Mouse (Mus musculus) limb, embryonic 10.5 days (tissue): ENCODE data around the gene Gtpbp3. TPM values are rescaled to one million over a fixed set of nuclear protein-coding genes. Genes with fewer than 3 reads are reported as not detected.
A peak's percentile ranks its signal among the peaks of the same experiment; 100 is the strongest.

ENCODE experiments used
- DNase-seq: peaks from one replicate; pipeline ENCODE4 v3.0.0-alpha.2; 2017; ENCODE audit warnings: low spot score
- H3K27ac ChIP-seq: fragments of 300-500 bp; sonication (generic); 2 replicates; pipeline ENCODE4 v1.5.1; 2016; ENCODE audit warnings: mild to moderate bottlenecking
- H3K27me3 ChIP-seq: fragments of 300-500 bp; sonication (generic); 2 replicates; pipeline ENCODE4 v1.6.1; 2016; ENCODE audit warnings: low read depth, mild to moderate bottlenecking; ENCODE audit not compliant: poor library complexity, severe bottlenecking
- H3K36me3 ChIP-seq: fragments of 300-500 bp; sonication (generic); 2 replicates; pipeline ENCODE4 v1.6.1; 2016; ENCODE audit warnings: mild to moderate bottlenecking, moderate library complexity
- H3K4me1 ChIP-seq: fragments of 300-500 bp; sonication (generic); 2 replicates; pipeline ENCODE4 v1.6.1; 2016
- H3K4me3 ChIP-seq: fragments of 300-500 bp; sonication (generic); 2 replicates; pipeline ENCODE4 v1.5.1; 2016; ENCODE audit warnings: mild to moderate bottlenecking, moderate library complexity
- H3K9me3 ChIP-seq: fragments of 300-500 bp; sonication (generic); replicated peaks from 2 replicates; pipeline ENCODE4 v1.6.1; 2016; ENCODE audit warnings: mild to moderate bottlenecking
- WGBS: fragments of 180-500 bp; shearing (Covaris S2); methylation state at CpG from one replicate; pipeline ENCODE4 v1.1.7; 2016; 5-methylcytosine and 5-hydroxymethylcytosine counted together
- polyA plus RNA-seq: library from polyadenylated mRNA; unstranded; fragments of >200 nt; fragmentation: Nextera tagmentation; extraction: Ambion mirVana; gene quantifications from 2 replicates; pipeline ENCODE4 v1.2.1, GENCODE M21; 2016

Gtpbp3 gene
- polyA plus RNA-seq, 1 experiment from 2014 or later, result 26.8 TPM

DNA sequence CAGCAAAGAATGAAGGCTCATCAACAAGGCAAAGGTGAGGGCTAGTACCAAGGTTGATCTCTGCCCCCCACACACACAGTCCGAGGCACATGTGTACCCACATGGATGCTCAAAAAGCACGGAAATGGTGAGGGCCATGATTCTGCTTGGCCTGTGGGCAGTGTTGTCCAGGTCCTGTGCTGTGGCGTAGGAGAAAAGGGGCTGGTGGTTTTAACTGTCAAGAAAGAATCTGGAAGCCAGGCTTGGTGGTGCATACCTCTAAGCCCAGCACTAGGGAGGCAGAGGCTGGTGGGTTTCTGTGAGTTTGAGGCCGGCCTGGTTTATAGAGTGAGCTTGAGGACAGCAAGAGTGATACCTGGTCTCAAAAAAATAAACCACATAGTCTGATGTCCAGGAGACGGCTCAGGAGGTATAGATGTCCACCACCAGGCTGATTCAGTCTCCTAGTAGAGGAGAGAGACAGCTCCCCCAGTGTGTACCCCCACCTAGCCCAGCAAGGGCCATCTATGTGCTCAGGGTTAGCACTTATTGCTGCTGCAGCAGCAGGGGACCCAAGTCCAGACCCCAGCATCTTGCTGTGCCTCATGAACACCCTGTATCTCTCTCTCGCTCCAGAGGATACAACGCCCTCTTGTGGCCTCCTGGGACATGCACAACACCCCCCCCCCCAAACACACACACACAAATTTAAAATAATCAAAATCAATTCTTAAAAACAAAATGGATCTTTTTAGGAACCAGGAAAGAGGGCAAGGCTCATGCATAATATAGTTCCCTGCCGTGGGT, 15.1 kb upstream of the Gtpbp3 start:
- no peak overlapping the region for H3K27ac ChIP-seq
- peaks cover 54% of the 10 kb centered on the region for H3K36me3 ChIP-seq
- H3K4me1 ChIP-seq, result peaks cover 49% of the 10 kb centered on the region
- peaks cover 3% of the 10 kb centered on the region; the same call in 1 of the 2 replicates for H3K27me3 ChIP-seq
- H3K4me3 ChIP-seq, result no peak overlapping the region
- 91% methylated on average over 8 of the region's 8 CpGs for WGBS
- no peak for DNase-seq
- no peaks in the 10 kb centered on the region for H3K9me3 ChIP-seq

DNA sequence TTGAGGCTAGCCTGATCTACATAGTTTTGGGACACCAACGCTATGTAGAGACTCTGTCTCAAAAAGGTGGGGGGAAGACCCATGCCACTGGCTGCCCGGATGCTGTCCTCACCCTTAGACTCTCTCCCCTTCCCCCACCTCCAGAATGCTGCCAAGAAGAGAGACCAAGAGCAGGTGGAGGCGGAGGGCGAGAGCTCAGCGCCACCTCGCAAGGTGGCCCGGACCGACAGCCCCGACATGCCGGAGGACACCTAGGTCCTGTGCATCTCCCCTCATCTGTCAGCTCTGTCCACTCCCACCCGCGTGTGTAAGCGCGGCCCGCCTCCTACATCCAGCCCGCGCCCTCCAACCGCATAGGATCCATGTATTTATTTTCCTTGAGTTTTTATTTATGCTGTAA, 13.6 kb upstream of the Gtpbp3 start:
- DNase-seq, result no peak
- Histone ChIP-seq H3K4me3 (no peak overlapping the region), H3K36me3 (peaks cover 66% of the 10 kb centered on the region), H3K4me1 (peaks cover 42% of the 10 kb centered on the region), H3K27ac (no peak overlapping the region), H3K9me3 (no peaks in the 10 kb centered on the region), H3K27me3 (peaks cover 12% of the 10 kb centered on the region; the same call in 1 of the 2 replicates)
- WGBS, result 96% methylated on average over 18 of the region's 18 CpGs

DNA sequence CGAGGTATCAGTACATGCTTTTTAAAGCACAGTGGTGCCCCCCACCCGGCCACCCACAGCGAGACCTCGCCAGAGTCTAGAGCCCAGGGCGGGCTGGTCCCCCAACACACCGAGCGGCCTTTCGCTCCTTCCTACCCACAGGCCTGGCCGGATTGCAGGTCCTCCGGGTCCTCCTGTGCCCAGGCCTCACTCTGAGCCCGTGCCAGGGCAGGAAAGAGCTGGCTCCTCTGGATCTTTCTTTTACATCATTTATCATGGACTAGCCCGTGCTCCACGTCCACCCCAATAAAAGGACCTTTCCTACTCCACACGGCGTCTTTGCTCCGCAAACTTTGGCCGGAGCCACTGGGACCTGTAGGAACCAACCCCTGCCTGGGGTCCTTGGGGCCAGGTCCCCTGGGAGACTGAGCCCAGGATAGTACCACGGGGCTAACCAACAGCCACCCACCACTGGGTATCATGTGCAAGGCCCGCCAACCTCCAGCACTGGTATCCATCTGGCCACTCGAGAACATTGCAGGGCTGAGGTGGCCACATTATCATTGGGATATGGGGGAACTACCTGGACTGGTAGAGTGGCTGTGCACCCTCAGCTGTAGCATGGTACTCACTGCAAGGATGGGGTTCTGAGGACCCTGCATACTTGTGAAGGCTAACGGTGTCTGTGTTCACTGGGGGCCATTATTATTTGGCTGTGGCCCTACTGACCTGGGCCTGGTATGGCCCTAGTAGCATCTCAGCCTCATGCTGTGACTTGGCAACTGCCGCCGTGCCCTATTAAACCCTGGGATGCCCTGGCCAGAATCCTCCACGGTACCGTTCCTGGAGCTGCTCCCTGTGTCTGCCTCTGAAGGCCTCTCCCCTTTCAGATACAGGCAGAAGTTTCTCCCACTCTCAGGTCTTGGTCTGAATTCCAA, 12.9 kb upstream of the Gtpbp3 start:
- DNase-seq, result no peak
- Histone ChIP-seq H3K4me3 (peak overlapping the region; percentile 72; the same call in 1 of the 2 replicates), H3K4me1 (peaks cover 35% of the 10 kb centered on the region), H3K9me3 (no peaks in the 10 kb centered on the region), H3K36me3 (peaks cover 72% of the 10 kb centered on the region), H3K27ac (0 out of 2 replicates have a peak overlapping the region, but pooled peaks have one; percentile 88), H3K27me3 (peaks cover 12% of the 10 kb centered on the region; the same call in 1 of the 2 replicates)
- 92% methylated on average over 25 of the region's 25 CpGs for WGBS

DNA sequence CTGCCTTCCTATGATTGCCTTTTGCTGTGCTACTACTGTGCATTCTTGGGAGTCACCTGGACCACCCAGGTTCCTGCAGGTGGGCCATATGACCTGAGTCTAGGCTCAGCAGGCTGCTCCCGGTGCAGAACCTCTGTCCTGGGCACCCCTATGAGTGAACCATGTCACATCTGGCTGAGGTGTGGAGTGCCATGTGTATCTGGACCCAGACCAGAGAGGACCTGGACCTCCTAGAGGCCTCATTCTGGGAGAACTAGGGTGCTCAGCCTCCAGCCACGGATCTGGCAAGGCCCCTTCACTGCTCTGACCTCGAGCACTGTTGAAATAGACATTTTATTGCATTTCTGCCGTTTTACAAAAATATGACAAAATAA, 12.2 kb upstream of the Gtpbp3 start:
- Histone ChIP-seq H3K4me3 (peak overlapping the region; percentile 72), H3K27me3 (peaks cover 18% of the 10 kb centered on the region), H3K36me3 (peaks cover 72% of the 10 kb centered on the region), H3K27ac (peak overlapping the region; percentile 88), H3K4me1 (peaks cover 31% of the 10 kb centered on the region), H3K9me3 (no peaks in the 10 kb centered on the region)
- peak; percentile 49 for DNase-seq
- WGBS, result 31% methylated on average over 4 of the region's 4 CpGs

DNA sequence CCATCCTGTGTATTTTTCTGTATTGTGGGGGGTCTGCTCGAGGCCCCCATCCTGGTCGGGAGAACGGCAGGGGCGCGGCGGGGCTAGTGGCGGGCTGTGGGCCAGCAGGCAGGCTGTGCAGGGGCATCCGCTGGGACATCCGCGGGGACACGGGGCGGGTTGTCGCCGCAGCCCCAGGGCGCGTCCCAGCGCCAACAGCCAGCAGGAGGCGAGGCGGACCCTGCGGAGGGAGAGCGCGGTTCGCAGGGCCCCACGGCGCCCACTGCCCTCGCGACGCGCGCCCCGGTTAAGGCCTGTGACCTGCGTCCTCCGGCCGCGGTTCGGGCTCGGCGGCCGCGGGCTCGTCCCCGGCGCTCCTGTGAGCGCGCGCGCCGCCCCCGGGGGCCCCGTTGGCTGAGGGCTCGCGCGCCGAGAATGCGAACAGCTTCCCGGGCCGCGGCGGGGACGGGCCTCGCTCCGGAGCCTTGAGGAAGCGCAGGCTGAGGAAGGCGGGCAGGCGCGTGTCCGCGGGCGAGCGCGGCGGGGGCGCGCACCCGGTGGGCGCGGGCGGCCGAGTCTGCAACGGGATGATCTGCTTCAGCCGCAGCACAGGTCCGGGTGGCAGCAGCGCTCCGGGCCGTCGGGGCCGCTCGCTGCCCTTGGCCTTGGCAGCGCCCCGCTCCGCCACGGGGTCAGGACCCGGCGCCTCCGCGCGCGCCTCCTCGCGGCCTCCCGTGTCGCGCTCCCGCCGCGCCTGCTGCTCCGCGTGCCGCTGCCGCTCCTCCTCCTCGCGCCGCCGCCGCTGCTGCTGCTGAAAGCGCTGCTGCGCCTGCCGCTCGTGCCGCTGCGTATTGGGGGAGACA, 11.6 kb upstream of the Gtpbp3 start:
- peak; percentile 84 for DNase-seq
- Histone ChIP-seq H3K27ac (peak overlapping the region; percentile 88), H3K4me3 (peak overlapping the region; percentile 72), H3K9me3 (no peaks in the 10 kb centered on the region), H3K27me3 (peaks cover 24% of the 10 kb centered on the region), H3K36me3 (peaks cover 72% of the 10 kb centered on the region), H3K4me1 (peaks cover 34% of the 10 kb centered on the region)
- 3% methylated on average over 120 of the region's 121 CpGs for WGBS

DNA sequence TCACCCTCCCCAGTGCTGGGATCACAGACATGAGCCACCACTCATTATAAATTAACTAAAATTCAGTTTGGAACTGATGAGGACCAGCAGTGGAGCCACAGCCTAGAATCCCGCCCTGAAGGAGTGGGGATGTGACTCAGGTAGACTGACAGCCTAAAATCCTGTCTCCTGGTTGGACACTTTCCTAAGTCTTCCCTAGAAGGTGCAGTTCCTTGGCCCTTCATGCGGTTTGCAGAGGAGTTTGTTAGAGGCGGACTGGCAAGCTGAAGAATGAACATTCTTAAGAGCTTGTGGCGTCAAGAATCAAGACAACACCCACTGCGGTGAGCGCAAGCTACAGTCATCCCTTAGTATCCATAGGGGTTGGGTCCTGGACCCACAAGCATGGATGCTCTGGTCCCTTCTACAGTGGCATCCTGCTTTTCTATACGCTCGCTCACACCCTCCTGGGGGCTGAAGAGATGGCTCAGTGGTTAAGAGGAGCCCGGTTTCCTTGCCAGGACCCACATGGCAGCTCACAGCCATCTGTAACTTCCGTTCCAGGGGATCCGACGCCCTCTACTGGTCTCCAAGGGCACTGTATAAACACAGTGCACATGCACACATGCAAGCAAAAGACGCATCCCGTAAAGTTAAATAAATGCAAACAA, 10.6 kb upstream of the Gtpbp3 start:
- 34% methylated on average over 14 of the region's 14 CpGs for WGBS
- H3K27ac ChIP-seq, result peak overlapping the region; percentile 88; the same call in 1 of the 2 replicates

DNA sequence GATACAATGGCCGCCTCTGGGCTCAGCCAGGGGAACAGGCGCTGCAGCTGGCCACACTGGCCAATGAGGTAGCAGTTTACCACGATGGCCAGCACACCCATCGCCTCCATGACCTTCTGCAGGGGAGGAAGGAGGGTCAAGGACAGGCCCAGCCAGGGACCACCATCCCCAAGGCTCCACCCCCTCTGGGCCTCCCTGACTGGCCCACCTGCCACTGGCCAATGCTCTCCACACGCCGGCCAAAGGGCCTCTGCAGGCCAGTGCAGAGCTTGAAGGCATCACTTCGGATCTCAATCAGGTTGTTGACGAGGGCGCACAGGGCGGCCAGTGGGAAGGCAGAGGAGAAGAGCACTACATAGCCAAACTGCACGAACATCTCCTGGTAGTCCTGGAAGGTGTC, 9.0 kb upstream of the Gtpbp3 start:
- Histone ChIP-seq H3K4me3 (no peak overlapping the region; the same call in 1 of the 2 replicates), H3K27ac (no peak overlapping the region), H3K9me3 (no peaks in the 10 kb centered on the region), H3K4me1 (peaks cover 38% of the 10 kb centered on the region), H3K36me3 (peaks cover 72% of the 10 kb centered on the region), H3K27me3 (peaks cover 35% of the 10 kb centered on the region)
- 88% methylated on average over 11 of the region's 11 CpGs for whole genome bisulfite sequencing
- no peak for DNase-seq

More for the DNA sequence above, 10.6 kb upstream of the Gtpbp3 start:
- peaks cover 34% of the 10 kb centered on the region for H3K27me3 ChIP-seq
- H3K4me3 ChIP-seq, result peak overlapping the region; percentile 72
- DNase-seq, result peak; percentile 59
- H3K36me3 ChIP-seq, result peaks cover 72% of the 10 kb centered on the region
- no peaks in the 10 kb centered on the region for H3K9me3 ChIP-seq
- H3K4me1 ChIP-seq, result peaks cover 37% of the 10 kb centered on the region

DNA sequence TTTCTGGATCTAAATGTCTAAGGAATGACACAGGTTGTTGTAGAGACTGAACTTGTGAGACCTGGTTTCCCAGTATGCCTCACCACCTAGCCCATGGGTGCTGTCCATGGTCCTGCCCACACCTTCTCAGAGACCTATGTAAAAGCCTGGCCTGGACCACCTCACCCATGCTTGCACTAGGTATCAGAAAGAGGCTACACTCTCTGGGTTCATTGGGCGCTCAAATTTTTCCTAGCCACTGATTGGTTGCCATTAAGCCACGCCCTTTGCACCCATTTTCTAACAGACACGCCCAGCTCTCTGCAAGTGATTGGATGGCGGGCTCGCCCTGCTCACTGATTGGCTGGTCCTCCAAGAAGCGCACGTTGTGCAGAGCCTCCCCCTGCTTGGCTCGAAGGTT, 4.0 kb upstream of the Gtpbp3 start:
- Histone ChIP-seq H3K36me3 (peaks cover 58% of the 10 kb centered on the region), H3K9me3 (no peaks in the 10 kb centered on the region), H3K27ac (no peak overlapping the region), H3K4me1 (peaks cover 45% of the 10 kb centered on the region), H3K4me3 (peak overlapping the region; percentile 90; the same call in 1 of the 2 replicates), H3K27me3 (peaks cover 24% of the 10 kb centered on the region)
- peak; percentile 80 for DNase-seq
- WGBS, result 42% methylated on average over 8 of the region's 8 CpGs

DNA sequence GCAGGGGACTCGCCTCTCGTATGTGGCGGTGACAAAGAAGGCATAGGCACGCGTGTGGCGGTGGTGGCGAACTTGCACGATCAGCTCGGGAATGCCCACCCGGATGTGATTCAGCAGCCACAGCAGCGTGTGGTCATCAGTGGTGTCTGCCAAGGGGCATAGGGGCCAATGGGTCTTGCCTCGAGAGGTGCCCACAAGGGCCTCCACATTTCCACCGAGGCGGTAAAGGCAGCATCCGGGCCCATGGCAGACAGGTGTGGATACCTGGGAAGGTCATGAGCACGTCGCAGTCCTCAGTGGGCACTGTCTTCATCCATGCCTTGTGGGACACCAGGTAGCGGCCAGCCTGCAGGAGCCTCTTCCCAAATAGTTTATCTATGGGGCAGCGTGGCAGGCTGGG, 3.2 kb upstream of the Gtpbp3 start:
- H3K36me3 ChIP-seq, result peaks cover 52% of the 10 kb centered on the region
- H3K4me3 ChIP-seq, result peak overlapping the region; percentile 90
- WGBS, result 94% methylated on average over 19 of the region's 19 CpGs
- no peaks in the 10 kb centered on the region for H3K9me3 ChIP-seq
- H3K27me3 ChIP-seq, result peaks cover 23% of the 10 kb centered on the region
- 0 out of 2 replicates have a peak overlapping the region, but pooled peaks have one; percentile 97 for H3K27ac ChIP-seq
- H3K4me1 ChIP-seq, result peaks cover 53% of the 10 kb centered on the region
- no peak for DNase-seq

DNA sequence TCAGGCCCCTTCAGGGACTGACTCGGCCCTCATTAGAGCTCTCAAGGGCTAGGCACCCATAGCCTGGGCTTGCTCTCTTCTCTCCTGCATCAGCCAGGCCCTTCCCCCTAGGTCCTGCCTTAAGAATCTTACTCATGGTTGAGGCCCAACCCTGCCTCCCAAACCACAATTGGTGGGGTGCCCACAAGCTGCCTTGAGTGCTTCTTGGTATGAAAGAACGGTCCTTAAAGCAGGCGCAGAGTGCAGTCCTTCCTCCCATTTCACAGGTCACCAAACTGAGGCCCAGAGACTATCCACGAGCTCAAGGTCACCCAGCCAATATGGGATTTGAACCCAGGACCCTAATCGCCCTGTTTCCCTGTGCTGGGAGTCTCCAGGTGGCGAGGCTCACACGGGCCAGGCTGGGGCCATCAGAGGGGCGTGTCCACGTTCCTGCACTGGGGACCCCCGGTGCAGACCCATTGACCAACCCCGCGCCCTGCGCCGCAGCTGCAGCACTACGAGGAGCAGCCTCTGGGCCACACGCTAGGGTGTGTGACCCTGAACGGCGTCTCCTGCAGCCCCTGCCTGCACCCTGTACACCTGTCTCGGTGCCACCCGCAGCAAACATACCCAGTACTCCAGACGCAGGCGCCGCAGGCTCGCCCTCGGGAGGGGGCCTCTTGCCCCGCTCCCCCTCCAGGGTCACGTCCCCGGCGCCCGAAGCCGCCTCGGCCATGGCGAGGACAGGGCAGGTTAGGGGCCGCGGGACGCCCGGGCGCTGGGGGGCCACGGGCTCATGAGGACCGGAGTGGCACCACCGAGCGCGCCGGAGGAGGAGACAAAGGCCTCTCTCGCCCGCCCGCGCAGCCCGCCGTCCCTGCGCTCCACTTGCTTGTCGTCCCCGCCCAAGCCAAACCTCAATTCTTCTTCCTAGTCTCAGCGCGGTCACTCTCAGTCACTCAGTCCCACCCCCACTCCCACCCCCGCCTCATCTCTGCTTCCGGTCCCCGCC, 2.5 kb upstream of the Gtpbp3 start, which contains the start of gene Ano8:
Gene Ano8, minus strand, starts transcription at position 822 of the 994 bp plus-strand sequence.
- H3K4me1 ChIP-seq, result peaks cover 59% of the 10 kb centered on the region
- H3K9me3 ChIP-seq, result no peaks in the 10 kb centered on the region
- H3K36me3 ChIP-seq, result peaks cover 52% of the 10 kb centered on the region
- peak within 1 kb of the TSS; percentile 97 for H3K27ac ChIP-seq
- 6% methylated on average over 57 of the region's 58 CpGs for WGBS
- H3K27me3 ChIP-seq, result peaks cover 20% of the 10 kb centered on the region
- peak within 1 kb of the TSS; percentile 90 for H3K4me3 ChIP-seq
- peak; percentile 90 for DNase-seq

DNA sequence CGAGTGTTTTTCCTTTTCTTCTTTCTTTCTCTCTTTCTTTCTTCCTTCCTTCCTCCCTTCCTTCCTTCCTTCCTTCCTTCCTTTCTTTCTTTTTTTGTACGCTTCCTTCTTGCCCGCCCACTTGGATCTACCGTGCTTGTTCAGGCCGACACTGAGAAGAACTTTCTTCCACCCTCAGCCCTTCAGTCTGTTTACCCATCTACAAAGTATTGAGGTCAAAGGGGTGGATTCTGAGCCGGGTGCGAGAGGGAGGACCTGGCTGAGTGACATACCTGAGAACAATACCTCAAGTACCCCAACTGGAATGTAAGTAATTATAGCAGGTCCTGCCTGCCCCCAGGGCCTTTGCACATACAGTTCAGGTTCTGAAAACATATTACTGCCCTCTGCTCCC, 1.8 kb upstream of the Gtpbp3 start:
- 27% methylated on average over 7 of the region's 7 CpGs for WGBS
- Histone ChIP-seq H3K9me3 (no peaks in the 10 kb centered on the region), H3K4me1 (peaks cover 52% of the 10 kb centered on the region), H3K4me3 (peak overlapping the region; percentile 90), H3K27me3 (peaks cover 13% of the 10 kb centered on the region), H3K27ac (peak overlapping the region; percentile 97), H3K36me3 (peaks cover 52% of the 10 kb centered on the region)
- DNase-seq, result no peak
